Mouse (Mus musculus) stomach, embryonic 16.5 days (tissue): ENCODE data around the gene Mgst3. TPM values are rescaled to one million over a fixed set of nuclear protein-coding genes. Genes with fewer than 3 reads are reported as not detected.

ENCODE experiments used
- ATAC-seq: fragments of 200-750 bp; cut with Nextera tagmentation; 2 replicates; pipeline ENCODE4 v1.8.0; 2017; ENCODE audit warnings: moderate number of reproducible peaks, moderate TSS enrichment; ENCODE audit not compliant: insufficient read depth, low FRiP score
- H3K27ac ChIP-seq: fragments of 300-500 bp; sonication (generic); 2 replicates; pipeline ENCODE4 v1.5.1; 2014; ENCODE audit warnings: low read length
- H3K27me3 ChIP-seq: fragments of 300-500 bp; sonication (generic); 2 replicates; pipeline ENCODE4 v1.6.1; 2014; ENCODE audit warnings: low read length, control low read depth, mixed read lengths; ENCODE audit not compliant: control insufficient read depth, insufficient read depth
- H3K36me3 ChIP-seq: fragments of 300-500 bp; sonication (generic); 2 replicates; pipeline ENCODE4 v1.6.1; 2014; ENCODE audit warnings: low read length; ENCODE audit not compliant: control insufficient read depth, insufficient read depth
- H3K4me1 ChIP-seq: fragments of 300-500 bp; sonication (generic); 2 replicates; pipeline ENCODE4 v1.6.1; 2014; ENCODE audit warnings: low read length, control low read depth, mixed read lengths; ENCODE audit not compliant: control insufficient read depth, insufficient read depth
- H3K4me2 ChIP-seq: fragments of 300-500 bp; sonication (generic); 2 replicates; pipeline ENCODE4 v1.6.1; 2014; ENCODE audit warnings: low read depth, low read length, mixed read lengths
- H3K4me3 ChIP-seq: fragments of 300-500 bp; sonication (generic); replicated peaks from 2 replicates; pipeline ENCODE4 v1.5.1; 2014; ENCODE audit warnings: mild to moderate bottlenecking, low read length
- H3K9ac ChIP-seq: fragments of 300-500 bp; sonication (generic); 2 replicates; pipeline ENCODE4 v1.6.1; 2014; ENCODE audit warnings: low read length
- H3K9me3 ChIP-seq: fragments of 300-500 bp; sonication (generic); replicated peaks from 2 replicates; pipeline ENCODE4 v1.6.1; 2016; ENCODE audit warnings: low read length, control low read depth; ENCODE audit not compliant: control insufficient read depth
- WGBS: fragments of 180-500 bp; shearing (Covaris S2); extraction: QIAGEN DNeasy Blood & Tissue Kit; methylation state at CpG from one replicate; pipeline ENCODE4 v1.1.7; 2014; 5-methylcytosine and 5-hydroxymethylcytosine counted together
- polyA plus RNA-seq: library from polyadenylated mRNA; unstranded; fragments of >200 nt; fragmentation: Nextera tagmentation; extraction: Ambion mirVana; gene quantifications from 2 replicates; pipeline ENCODE4 v1.2.1, GENCODE M21; 2015

Gene Mgst3
- polyA plus RNA-seq, 1 experiment from 2014 or later: 212 TPM

DNA sequence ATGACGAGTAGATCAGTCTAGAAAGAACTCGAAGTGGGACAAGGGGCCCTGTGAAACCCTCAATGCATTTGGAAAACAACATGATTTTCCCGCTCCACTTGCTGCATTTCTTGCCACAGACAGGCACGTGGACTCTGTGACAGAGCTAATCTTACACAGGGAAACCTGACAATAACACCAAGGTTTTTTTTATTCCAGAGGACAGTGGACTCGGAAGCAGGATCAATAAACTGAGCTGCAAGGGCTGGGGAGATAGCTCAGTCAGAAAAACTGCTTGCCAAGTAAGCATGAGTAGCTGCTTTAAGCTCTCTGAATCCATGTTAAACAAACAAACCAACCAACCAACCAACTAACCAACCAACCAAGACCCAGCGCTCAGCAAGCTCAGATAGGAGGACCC, 2.4 kb downstream of the Mgst3 start:
- Histone ChIP-seq H3K4me2 (peak overlapping the region; percentile 35), H3K27ac (peak overlapping the region; percentile 40; the same call in 1 of the 2 replicates), H3K4me3 (peak overlapping the region; percentile 13; the same call in 1 of the 2 replicates), H3K9ac (no peak overlapping the region; the same call in 1 of the 2 replicates), H3K36me3 (no peaks in the 10 kb centered on the region), H3K4me1 (peaks cover 26% of the 10 kb centered on the region), H3K27me3 (no peaks in the 10 kb centered on the region), H3K9me3 (no peaks in the 10 kb centered on the region)
- WGBS: 67% methylated on average over 6 of the region's 6 CpGs
- no peak for ATAC-seq

DNA sequence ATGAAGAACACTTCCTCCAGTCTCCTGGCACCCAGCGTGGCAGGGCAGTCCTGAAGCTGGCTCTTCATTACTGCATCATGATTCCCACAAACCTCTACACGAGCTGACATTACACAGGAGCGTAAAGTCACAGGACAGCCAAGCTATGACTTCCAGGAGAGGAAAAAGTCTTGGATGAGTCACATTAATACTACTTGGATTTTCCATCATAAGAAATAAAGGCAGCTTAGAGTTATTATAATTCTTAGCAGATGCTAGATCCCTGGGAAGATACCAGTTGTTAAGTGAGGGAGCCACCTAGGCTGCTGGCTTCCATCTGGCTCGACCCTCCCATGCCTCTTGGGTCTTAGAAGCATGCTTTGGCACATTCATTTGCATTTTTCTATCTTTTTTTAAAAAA, 3.3 kb downstream of the Mgst3 start:
- Histone ChIP-seq H3K9ac (no peak overlapping the region), H3K4me1 (peaks cover 26% of the 10 kb centered on the region), H3K36me3 (no peaks in the 10 kb centered on the region), H3K4me2 (peak overlapping the region; percentile 11; the same call in 1 of the 2 replicates), H3K27ac (0 out of 2 replicates have a peak overlapping the region, but pooled peaks have one; percentile 40), H3K9me3 (no peaks in the 10 kb centered on the region), H3K27me3 (no peaks in the 10 kb centered on the region), H3K4me3 (no peak overlapping the region)
- ATAC-seq: no peak
- 77% methylated on average over 4 of the region's 4 CpGs for WGBS

DNA sequence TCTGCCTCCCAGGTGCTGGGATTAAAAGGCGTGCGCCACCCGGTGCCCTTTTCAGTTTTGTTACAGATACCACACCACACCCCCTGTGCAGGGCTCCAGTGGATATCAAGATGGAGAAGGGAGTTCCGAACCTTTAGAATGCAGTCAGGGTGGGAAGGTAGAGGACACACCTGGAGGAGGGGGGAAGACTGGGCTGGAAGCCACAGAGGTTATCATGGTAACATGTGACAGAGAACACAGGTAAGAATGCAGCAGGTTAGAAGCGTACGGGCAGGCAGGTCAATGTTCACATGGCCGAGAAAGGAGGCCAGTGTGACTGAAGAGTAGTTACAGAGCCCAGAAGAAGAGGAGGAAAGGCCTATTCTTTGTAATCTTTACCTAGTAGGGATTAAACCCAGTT, 4.1 kb downstream of the Mgst3 start:
- no peak for ATAC-seq
- no peaks in the 10 kb centered on the region for H3K9me3 ChIP-seq
- no peaks in the 10 kb centered on the region for H3K27me3 ChIP-seq
- H3K4me2 ChIP-seq: peak overlapping the region; percentile 11; the same call in 1 of the 2 replicates
- no peak overlapping the region for H3K4me3 ChIP-seq
- WGBS: 70% methylated on average over 7 of the region's 7 CpGs
- H3K9ac ChIP-seq: no peak overlapping the region
- H3K4me1 ChIP-seq: peaks cover 30% of the 10 kb centered on the region
- peak overlapping the region; percentile 40; the same call in 1 of the 2 replicates for H3K27ac ChIP-seq
- no peaks in the 10 kb centered on the region for H3K36me3 ChIP-seq

DNA sequence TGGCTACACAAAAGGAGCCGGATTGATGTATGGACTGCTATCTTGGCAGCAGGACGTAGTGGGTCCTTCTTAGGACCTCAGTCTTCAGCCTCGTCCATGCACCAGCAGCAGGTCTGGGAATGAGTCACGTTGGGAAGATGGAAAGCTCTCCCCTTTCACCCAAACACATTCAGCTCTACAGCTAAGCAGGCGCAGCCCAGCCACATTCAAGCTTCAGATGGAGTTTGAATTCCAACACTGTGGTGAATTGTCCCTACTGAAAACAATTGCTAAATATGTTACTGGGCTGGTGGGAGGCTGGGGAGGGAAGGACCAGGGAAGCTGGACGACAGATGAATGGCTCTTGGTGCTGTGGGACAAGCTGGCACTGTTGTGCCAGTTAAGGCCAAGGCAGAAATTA, 5.1 kb downstream of the Mgst3 start:
- Histone ChIP-seq H3K9me3 (no peaks in the 10 kb centered on the region), H3K27ac (0 out of 2 replicates have a peak overlapping the region, but pooled peaks have one; percentile 22), H3K4me3 (no peak overlapping the region), H3K27me3 (no peaks in the 10 kb centered on the region), H3K36me3 (no peaks in the 10 kb centered on the region), H3K4me1 (peaks cover 30% of the 10 kb centered on the region), H3K9ac (no peak overlapping the region), H3K4me2 (no peak overlapping the region)
- ATAC-seq: no peak
- WGBS: 74% methylated on average over 6 of the region's 6 CpGs

DNA sequence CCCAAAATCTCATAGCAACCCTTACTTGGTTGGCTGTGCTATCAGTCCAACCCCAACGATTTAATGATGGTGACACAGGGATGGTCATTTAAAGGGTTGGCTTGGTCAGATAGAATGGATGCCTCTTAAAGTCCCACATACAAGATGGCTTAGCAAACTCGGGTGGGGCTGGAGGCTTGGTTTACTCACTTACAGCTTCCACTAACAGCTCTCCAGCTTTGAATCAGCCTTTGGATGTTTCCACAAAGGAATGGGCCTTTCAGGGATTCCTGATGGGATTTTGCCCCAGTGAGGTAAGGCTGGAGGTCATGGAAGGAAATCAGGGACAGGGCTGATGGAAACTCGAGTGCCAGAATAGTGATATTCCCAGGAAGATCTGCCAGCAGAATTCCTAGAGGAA, 5.8 kb downstream of the Mgst3 start:
- Histone ChIP-seq H3K36me3 (no peaks in the 10 kb centered on the region), H3K27me3 (no peaks in the 10 kb centered on the region), H3K4me3 (no peak overlapping the region), H3K27ac (peak overlapping the region; percentile 87), H3K9ac (no peak overlapping the region), H3K4me2 (no peak overlapping the region), H3K4me1 (peaks cover 26% of the 10 kb centered on the region), H3K9me3 (no peaks in the 10 kb centered on the region)
- no peak for ATAC-seq
- WGBS: 71% methylated on average over 3 of the region's 3 CpGs

DNA sequence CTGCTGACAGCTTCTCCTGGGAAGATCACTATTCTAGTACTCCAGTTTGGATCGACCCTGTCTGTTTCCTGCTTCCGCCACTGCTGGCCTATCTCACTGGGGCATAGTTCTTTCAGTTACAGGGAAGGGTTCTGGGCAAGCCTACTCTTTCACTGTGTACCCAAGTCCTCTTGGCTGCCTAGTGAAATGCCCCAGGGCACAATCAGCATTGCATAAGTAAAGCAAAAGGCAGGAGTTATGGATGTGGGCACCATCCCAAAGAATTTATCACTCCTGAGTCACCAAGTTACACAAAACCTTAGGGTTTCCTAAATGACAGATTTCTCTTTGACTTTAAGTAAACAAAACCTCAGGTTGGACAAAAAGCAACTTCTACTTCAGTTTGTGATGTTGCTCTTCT, 6.3 kb downstream of the Mgst3 start:
- Histone ChIP-seq H3K4me2 (no peak overlapping the region), H3K9ac (no peak overlapping the region), H3K27me3 (no peaks in the 10 kb centered on the region), H3K4me3 (no peak overlapping the region), H3K36me3 (no peaks in the 10 kb centered on the region), H3K4me1 (peaks cover 21% of the 10 kb centered on the region), H3K9me3 (no peaks in the 10 kb centered on the region), H3K27ac (peak overlapping the region; percentile 87)
- WGBS: 56% methylated on average over 2 of the region's 2 CpGs
- ATAC-seq: peak; percentile 74

DNA sequence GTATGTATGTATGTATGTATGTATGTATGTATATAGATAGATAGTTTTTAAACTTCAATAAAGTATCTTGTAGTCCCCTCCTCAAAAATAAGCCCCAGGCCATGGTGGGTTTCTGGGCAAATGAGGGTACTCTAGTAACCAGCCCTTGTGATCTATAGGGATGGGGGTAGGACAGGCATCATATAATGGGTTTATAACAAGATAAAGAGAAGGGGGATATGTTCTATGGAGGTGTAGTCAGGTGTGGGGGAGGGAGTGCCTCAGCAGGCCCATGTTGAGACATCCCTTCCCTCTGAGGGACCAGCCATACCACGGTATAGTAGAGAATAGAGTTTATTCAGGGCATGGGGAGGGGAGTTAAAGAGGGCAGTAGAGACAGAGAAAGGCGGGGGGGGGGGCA, 7.2 kb downstream of the Mgst3 start:
- Histone ChIP-seq H3K9ac (no peak overlapping the region), H3K9me3 (no peaks in the 10 kb centered on the region), H3K4me3 (no peak overlapping the region), H3K36me3 (no peaks in the 10 kb centered on the region), H3K27ac (peak overlapping the region; percentile 87), H3K4me1 (peaks cover 17% of the 10 kb centered on the region), H3K4me2 (no peak overlapping the region), H3K27me3 (no peaks in the 10 kb centered on the region)
- ATAC-seq: no peak
- WGBS: 27% methylated on average over 2 of the region's 2 CpGs

DNA sequence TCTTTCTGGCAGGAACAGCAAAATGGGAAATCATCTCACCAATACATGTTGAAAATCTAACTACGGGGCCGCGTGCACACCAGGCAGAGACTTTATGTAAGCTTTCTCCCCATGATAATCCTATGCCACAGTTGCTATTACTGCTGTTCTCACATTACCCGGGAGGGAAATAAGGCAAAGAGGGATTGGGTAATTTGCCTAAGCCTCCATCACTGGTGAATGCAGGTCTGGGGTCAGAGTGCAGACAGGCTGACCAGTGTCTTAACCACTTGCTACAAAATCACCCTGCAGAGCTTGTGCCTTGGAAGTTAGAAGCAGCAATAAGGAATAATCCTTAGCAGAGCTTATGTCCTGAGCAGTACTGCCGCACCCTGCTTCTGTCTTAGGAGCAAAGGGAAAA, 8.0 kb downstream of the Mgst3 start:
- H3K4me2 ChIP-seq: no peak overlapping the region
- H3K27me3 ChIP-seq: no peaks in the 10 kb centered on the region
- H3K27ac ChIP-seq: no peak overlapping the region
- H3K9ac ChIP-seq: no peak overlapping the region
- WGBS: 67% methylated on average over 5 of the region's 5 CpGs
- ATAC-seq: no peak
- peaks cover 16% of the 10 kb centered on the region for H3K4me1 ChIP-seq
- H3K9me3 ChIP-seq: no peaks in the 10 kb centered on the region
- H3K36me3 ChIP-seq: no peaks in the 10 kb centered on the region
- no peak overlapping the region for H3K4me3 ChIP-seq

DNA sequence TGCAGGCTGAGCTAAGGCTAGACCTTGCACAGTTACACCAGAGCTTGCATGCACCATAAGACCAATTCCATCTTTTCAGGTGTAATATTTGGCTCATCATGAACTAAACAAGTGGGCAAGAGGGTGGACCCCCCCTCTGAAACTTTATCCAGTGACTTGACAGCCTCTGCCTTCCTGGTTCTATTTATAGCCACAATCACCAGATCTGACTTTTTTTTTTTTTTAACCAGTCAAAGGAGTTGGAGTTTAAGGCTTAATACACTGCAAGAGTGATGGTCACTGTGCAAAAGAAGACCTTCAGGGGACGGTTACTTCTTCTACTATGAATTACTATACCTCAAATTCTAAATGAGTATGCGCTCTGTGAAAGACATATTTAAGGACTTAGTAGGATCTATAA, 8.4 kb downstream of the Mgst3 start:
- ATAC-seq: no peak
- no peaks in the 10 kb centered on the region for H3K36me3 ChIP-seq
- no peaks in the 10 kb centered on the region for H3K9me3 ChIP-seq
- 89% methylated on average over 2 of the region's 2 CpGs for WGBS
- H3K4me2 ChIP-seq: no peak overlapping the region
- peaks cover 14% of the 10 kb centered on the region for H3K4me1 ChIP-seq
- H3K4me3 ChIP-seq: no peak overlapping the region
- H3K27ac ChIP-seq: peak overlapping the region; percentile 85
- H3K9ac ChIP-seq: no peak overlapping the region
- no peaks in the 10 kb centered on the region for H3K27me3 ChIP-seq

DNA sequence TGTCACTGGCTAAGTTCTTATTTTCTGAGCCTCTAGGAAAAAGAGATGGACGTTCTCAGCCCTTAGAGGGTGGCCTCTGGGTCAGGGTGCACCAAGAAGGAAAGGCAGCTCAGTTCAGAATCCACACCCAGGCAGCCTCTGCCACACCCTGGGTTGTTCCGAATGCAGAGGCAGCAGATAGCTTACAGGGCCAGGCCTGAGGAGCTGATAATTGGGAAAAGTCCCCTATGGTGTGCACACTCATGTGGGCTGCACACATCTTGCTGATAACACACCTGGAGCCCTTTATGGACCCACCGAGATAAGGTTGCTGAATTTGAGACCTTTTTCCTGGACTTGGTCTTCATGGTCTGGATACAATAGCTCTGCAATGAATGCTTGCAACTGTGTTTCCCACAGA, 9.5 kb downstream of the Mgst3 start:
- no peak overlapping the region for H3K9ac ChIP-seq
- no peaks in the 10 kb centered on the region for H3K9me3 ChIP-seq
- H3K27me3 ChIP-seq: no peaks in the 10 kb centered on the region
- no peak overlapping the region for H3K4me2 ChIP-seq
- H3K27ac ChIP-seq: peak overlapping the region; percentile 85
- H3K4me1 ChIP-seq: peaks cover 13% of the 10 kb centered on the region
- H3K4me3 ChIP-seq: no peak overlapping the region
- H3K36me3 ChIP-seq: no peaks in the 10 kb centered on the region
- peak; percentile 87 for ATAC-seq
- 49% methylated on average over 3 of the region's 3 CpGs for WGBS
